Mouse (Mus musculus): ENCODE measurements around the gene Mcm8.

GRCm38 (mm10) chr2:132884303-132884967 is 68.5 kb downstream of the Mcm8 start:
- no peak for TF ChIP-seq POLR2A (IDR thresholded peaks at IDR 0.05; ENCODE audit: borderline replicate concordance, low read depth, low read length)
- TF ChIP-seq CTCF (IDR thresholded peaks at IDR 0.05; ENCODE audit: low read depth, low read length), result no peak
